Mouse (Mus musculus) skeletal muscle tissue, adult 2 months (tissue): ENCODE measurements around the gene Aim2.
A peak's percentile ranks its signal among the peaks of the same experiment; 100 is the strongest.

Experiments
- DNase-seq: peaks from one replicate; pipeline ENCODE4 v3.0.0-alpha.2; 2012; ENCODE audit warnings: low read depth, low spot score

Aim2 gene

GRCm38 (mm10) chr1:173345112-173345511 lies 5.6 kb upstream of the Aim2 start:
- no peak for DNase-seq

DNA sequence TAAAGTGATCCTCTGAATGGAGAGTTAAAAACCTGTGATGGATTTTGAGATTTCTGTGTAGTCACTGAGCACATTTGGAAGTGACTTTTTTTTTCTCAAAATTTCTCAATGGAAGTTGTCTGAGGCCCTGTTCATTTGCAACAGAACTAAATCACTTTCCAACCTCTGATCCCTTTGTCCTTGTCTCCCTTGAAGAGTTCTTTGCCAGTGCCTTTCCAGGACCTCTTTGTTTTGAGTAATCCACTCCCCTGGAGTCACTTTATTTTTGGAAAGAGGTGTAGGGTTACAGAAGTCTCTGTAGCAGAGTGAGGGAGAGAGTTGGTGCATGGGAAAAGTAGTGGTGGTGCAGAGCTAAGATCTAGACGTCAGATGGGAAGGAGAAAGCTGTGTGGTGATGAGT lies 2.2 kb upstream of the Aim2 start:
- no peak for DNase-seq

DNA sequence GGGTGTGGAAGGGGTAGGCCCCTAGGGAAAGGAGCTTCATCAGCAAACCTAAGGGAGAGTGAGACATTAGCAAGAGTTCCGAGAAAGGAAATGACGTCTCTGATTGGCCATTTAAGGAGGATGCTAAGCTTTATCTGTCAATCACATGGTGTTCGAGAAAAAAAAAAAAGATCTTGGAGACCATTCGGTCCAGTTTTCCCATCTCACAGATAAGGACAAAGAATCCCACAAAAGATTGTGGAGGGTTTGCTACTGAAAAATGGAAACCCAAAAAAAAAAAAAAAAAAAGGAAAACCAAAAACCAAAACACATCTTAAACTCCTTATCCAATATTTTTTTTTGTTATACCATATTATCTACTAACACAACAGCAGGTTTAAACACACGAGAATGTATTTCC lies 1.5 kb upstream of the Aim2 start:
- no peak for DNase-seq

GRCm38 (mm10) chr1:173349946-173350345 lies 733 bp upstream of the Aim2 start:
- DNase-seq = no peak

DNA sequence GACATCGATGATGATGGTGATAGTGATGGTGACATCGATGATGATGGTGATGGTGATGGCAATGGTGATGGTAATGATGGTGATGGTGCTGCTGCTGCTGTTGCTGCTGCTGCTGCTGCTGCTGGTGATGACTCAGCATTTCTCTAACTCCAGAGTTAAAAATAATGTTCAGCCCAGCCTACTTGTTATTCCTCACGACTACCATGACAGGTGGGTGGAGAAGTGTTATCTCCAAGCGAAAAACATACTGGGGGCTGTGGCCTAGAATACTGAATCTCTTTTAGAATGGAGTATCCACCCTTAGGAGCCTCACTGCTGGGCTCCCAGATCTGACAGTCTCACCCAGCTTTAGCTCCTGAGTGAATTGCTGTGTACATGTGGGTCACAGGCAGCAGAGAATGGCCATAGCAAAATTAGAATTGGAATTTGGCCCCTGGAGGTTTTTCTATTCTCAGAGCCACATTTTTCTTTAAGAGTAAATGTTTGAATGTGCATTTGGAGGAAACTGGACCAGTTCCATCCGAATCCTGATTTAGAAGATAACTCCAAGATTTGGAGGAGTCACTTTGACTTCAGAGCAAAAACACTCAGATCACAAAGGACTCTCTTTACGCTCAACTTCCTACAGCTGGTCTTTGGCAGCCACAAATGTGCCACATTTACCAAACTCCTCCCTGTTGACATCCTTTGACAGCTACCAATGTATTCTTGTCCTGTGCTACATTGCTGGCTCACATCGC lies 4.6 kb downstream of the Aim2 start:
- DNase-seq = no peak

DNA sequence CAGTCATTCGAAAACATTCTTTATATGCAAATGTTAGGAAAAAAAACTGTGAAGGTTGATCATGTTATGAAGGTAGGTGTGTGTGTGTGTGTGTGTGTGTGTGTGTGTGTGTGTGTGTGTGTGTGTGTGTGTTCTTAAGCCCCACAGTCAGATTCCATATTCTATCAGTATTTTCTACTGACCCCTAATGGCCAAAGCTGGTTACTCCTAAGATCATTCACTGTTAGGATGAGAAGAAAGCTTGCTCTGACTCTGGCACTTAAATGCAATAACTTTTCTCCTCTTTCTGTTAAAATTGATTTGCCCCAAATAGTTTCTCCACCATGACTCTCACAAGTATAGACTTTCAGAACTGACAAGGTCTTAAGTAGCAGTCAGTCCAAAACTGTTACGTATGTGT lies 6.0 kb downstream of the Aim2 start:
- DNase-seq = no peak

DNA sequence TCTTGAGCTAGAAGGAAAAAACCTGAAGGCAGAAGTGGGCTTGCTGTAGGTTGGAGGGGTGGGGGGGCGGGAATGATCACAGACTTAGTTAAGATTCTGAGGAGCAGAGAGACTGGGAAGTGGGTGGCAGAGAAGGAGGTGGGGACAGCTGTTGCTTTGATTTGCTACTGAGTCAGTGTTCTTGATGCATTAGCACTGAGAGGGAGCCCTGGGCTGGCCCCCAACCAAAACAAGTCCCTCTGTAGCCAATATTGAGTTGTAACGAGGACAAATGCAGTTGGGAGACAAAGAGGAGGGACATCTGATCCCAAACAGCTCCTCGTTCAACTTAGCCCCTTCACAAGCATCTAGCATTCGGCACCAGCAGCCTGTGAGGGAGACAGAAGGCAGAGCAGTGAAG lies 7.1 kb downstream of the Aim2 start:
- no peak for DNase-seq

- no peak for DNase-seq
Observed at GRCm38 (mm10) chr1:173359590-173360290, 9.1 kb downstream of the Aim2 start.

- DNase-seq = no peak
Observed at GRCm38 (mm10) chr1:173361651-173362050, 11.0 kb downstream of the Aim2 start.

DNA sequence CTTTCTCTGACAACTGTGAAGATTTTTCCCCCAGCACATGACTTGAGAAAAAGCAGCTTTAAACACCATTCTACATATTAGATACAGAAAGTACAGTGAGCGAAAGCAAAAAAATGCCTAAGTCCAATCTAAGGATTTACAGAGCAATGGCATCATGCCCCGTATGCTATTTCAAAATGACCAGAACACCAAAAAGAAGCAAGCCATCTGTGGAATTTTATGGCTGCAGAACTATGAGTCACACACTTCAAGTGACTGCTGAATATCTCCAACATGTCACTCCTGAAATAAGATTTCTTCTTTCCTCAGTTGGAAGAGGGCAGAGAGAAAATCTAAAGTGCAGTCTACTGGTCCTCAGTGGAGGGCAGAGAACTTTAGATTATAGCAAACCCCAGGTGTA lies 12.8 kb downstream of the Aim2 start:
- no peak for DNase-seq

DNA sequence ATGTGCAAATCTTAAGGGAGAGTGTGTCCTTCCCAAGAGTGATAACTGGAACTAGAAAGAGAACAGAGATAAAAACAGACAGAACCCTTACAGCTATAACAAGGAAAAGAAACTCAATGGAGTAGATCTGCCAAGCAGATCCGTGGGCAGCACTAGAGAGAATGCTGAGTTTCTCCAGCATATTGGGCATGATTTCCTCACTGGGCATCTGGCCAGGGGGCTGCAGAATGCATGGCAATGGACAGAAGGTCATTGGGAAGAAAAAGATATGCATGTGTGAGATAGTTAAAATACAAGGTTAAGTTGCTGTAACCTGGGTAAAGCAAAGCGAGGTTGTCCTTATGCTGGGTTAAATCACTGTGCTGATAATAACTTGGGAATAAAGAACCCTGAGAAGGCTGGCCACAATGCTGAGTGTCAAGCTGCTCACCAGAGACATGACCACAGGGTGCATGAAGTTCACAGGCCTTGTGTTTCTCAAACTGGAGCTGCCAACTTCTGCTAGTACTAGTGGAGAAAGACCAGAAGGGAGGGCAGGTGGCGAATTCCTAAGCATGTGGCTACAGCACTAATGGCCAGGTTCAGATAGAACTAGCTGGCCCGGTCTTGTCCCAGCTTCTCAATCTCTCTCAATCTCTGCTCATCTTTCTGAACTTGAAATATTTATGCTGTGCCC lies 13.6 kb downstream of the Aim2 start:
- DNase-seq = no peak

GRCm38 (mm10) chr1:173365970-173366409 lies 15.3 kb downstream of the Aim2 start:
- peak; percentile 15 for DNase-seq

DNA sequence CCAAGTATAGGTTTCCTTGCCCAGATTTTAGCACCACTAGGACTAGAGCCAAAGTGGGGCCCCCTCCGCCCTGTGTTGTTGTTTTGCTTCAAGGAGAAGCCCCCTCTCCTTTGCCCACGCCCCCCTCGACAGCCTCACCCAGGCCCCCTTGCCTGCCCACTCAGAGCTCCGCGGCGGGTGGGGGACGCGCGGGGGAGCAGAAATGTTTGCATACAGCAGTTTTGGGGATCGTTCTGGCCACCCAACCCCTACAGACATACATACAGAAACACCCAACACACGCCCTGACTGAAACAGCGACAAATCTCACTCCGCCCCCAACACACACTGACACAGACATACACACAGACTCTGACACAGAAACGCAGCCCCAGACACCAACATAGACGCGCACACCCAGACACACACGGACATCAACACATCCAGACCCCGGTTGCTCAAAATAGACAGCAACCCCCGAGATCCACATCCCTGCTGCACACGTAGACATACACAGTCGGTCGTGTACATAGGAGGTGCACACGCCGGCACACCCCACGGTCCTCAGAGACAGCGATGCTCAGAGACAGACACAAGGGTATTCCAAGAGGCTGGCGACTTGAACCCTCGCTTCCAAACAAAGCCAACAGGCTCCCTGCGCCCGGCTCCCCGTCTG lies 16.1 kb downstream of the Aim2 start:
- no peak for DNase-seq

DNA sequence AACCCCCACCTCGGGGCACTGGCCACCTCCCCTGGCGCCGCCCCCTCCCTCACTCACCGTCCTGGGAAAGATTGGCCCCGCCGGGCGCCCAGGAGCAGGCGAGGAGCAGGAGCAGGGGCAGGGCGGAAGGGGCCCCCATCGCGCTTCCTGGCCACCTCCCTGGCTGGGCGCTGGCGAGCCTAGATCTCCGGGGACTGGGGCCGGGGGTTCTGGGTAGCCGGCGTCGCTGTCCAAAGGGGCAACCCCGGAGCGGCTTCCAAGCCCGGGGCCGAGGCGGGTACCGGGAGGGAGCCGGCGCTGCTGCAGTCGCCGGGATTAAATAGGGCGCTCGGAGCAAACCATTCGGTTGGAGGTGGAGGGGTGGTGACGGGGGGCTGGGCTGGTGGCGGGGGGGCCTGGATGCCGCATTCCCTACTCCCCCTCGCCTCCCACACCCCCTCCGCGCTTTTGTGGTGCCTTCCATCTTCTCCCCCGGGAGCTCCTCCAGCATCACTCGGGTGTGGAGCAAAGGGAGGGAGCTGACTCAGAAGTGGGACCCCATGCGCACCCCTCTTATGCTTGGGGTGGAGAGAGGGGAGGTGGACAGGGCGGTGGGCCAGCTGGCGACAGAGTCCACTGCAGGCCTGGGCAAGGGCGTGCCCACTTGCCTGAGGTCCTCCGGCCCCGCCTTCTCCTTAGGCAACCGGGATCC lies 16.8 kb downstream of the Aim2 start, which contains the start of gene Cadm3:
TSS of gene Cadm3 (minus strand) at position 340 of the 691 bp plus-strand sequence.
- DNase-seq = peak; percentile 24

DNA sequence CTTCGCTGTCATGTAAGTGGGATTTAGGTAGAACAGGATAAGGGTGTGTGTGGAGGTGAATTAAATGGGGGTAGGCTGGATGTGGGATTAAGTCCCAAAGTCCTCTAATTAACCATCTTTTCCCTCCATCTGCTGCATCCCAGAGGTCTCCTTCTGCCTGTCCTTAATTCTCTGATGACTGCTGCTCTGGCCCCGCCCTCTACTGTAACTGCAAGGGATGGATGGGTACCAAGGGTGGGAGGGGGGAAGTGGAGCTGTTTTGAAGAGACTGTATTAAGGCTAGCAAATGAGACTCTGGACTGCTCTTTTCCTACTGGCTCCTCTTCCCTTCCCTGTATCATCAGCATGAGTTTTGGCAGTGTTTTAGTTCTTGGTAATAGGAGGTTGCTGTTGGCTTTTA lies 18.9 kb downstream of the Aim2 start:
- no peak for DNase-seq

DNA sequence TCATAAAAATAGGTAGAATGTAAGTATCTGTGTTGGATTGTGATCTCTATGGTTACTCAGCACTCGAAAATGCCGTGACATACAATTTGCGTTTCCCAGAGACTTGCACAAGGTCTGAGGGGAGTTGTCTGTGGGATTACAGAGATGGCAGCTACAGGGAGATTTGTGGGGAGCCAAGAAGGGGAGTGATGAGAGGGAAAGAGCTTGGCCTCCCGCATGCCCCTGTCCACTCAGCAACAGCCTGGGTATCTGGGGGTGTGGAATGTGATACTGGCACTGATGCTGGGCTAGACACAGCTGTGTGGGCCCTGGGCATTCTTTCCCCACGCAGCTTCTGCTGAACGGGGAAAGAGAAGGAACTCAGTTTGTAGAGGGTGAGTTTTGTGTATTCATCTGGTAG lies 19.8 kb downstream of the Aim2 start:
- DNase-seq = no peak

GRCm38 (mm10) chr1:173371586-173371985 lies 20.9 kb downstream of the Aim2 start:
- no peak for DNase-seq

- DNase-seq = no peak
Observed at GRCm38 (mm10) chr1:173374020-173374419, 23.3 kb downstream of the Aim2 start.

GRCm38 (mm10) chr1:173377380-173378112 lies 26.9 kb downstream of the Aim2 start:
- DNase-seq = peak; percentile 13

GRCm38 (mm10) chr1:173381436-173381835 lies 30.8 kb downstream of the Aim2 start:
- DNase-seq = no peak

GRCm38 (mm10) chr1:173389431-173389830 lies 38.8 kb downstream of the Aim2 start:
- no peak for DNase-seq
